Mouse (Mus musculus) testis, adult 2 months (tissue): ENCODE data around the gene Rasa2.

Experiments used
- CTCF ChIP-seq: fragments of 200-500 bp; IDR thresholded peaks from 2 replicates; pipeline ENCODE4 v1.5.1; 2012; ENCODE audit warnings: low read depth, mild to moderate bottlenecking, inconsistent platforms, low read length, moderate library complexity; ENCODE audit not compliant: control insufficient read depth, insufficient read depth, insufficient replicate concordance
- POLR2A ChIP-seq: fragments of 200-500 bp; IDR thresholded peaks from 2 replicates; pipeline ENCODE4 v1.6.1; 2012; ENCODE audit warnings: low read depth, mild to moderate bottlenecking, inconsistent platforms, low read length, moderate library complexity; ENCODE audit not compliant: control insufficient read depth

DNA sequence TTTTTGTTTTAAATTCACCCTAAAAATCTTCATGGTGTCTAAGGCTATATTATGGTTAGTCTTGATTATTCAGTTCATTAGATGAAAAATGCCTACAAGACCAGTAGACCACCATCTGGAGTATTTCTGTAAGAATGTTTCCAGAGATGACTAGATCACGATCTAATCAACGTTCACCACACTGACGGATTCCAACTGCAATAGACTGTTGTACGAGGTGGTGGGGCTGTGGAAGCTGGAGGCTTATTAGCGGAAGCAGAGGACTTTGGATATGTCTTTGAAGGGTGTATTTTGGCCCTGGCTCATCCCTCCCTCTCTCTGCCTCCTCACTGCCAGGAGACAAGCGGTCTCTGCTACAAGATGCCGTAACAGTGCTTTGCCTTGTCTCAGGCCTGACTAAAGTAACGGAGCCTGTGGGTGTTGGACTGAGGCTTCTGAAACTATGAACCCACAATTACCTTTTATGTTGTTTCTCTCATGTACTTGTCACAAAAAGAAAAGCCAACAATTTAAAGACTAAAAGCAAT lies 64.9 kb downstream of the Rasa2 start:
- TF ChIP-seq POLR2A = no peak
- no peak for TF ChIP-seq CTCF
